Mouse (Mus musculus) megakaryocyte-erythroid progenitor cell, adult 5-6 weeks (primary cell): ENCODE data around the gene Ldhb. TPM values are rescaled to one million over a fixed set of nuclear protein-coding genes. Genes with fewer than 3 reads are reported as not detected.
"Not testable (repeated sequence)": the region's sequence is repeated elsewhere in the genome, so short reads cannot be mapped to it uniquely, and the experiment has no call there.

Experiments used
- ATAC-seq: replicated peaks from 2 replicates; pipeline ENCODE4 v1.8.0; 2016; ENCODE audit warnings: mild to moderate bottlenecking, inconsistent platforms; ENCODE audit not compliant: severe bottlenecking, poor library complexity, low FRiP score, low TSS enrichment
- total RNA-seq, 2 experiments: library from RNA; stranded (forward) in 1 of 2; stranded (reverse) in 1 of 2; fragments of 200-1000, 215-1000 nt in 1 of 2; fragments of >200 nt in 1 of 2; fragmentation: Nextera tagmentation in 1 of 2; gene quantifications; 2 replicates each; pipeline ENCODE4 v1.2.3; 2014 to 2017

The Ldhb gene
- total RNA-seq, 2 experiments from 2014 or later, result 2.1 to 6.7 TPM

DNA sequence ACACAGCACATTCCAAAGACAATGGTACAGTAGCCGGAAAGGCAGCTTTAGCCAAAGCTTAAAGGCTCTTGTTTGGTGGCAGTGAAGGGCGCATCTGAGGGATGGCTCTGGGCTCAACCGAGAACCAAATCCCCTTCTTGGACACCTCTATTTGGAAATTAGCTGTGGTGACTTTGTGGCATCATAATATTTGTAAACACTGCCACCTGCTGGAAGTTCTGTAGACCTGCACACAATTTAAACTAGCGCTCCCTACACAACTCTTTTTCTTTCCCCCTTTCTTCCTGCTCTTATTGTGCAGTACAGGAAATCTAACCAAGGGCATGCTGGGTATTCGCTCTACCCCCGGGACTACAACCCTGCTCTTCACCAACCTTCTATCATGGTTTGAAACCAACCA, 11.4 kb upstream of the Ldhb start:
- peak; percentile 61 for ATAC-seq

DNA sequence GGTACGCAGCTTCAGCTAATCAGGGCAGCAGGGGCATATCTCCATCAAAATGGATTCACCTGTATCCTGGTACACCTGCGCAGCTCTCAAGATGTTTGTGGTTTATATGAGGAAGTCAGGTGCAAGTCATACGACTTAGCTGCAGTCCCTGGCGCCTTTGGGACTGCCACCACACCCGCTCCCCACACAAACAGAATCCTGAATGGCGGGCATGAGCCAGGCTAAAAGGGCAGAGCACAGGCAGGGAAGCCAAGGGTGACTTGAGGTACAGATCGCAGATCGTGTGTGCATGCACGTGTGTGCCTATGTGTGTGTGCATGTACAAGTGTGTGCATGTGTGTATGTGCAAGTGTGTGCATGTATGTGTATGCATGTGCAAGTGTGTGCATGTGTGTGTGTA, 7.6 kb upstream of the Ldhb start:
- ATAC-seq, result not testable (repeated sequence)

DNA sequence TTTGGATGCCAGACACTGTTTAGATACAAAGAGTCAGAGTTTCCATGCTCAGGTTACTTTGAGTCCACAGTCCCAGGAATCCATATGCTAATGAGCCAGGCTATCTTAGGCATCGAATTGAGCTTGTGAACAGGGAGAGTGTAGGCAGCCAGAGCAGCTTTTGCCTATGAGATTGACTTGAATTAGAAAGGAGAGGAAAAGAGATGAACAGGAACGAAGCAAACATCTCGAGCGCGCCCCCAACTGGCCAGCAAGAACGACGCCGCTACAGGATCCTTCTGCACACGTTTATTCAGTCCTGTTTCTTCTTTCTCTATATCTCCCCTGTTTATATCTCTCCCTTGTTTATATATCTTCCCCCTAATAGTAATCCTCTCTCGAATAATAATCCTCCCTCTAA, 7.2 kb upstream of the Ldhb start:
- no peak; the same call in 1 of the 2 replicates for ATAC-seq

DNA sequence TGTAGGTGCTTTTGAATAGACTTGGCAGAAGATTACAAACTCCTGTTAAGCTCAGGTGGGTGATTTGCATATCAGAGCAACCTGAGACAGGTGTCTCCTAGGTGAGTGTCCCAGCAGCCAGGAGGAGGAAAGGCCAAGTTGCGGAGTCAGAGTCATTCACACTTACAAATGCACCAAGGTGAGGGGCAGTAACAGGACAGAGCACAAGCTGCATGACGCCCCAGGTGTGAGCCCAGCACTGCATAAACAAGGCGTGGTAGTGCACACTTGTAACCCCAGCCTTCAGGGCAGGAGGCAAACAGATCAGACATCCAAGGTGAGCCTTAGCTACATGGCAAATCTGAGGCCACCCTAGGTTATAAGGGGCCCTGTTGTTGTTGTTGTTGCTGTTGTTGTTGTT, 5.1 kb upstream of the Ldhb start:
- no peak for ATAC-seq

DNA sequence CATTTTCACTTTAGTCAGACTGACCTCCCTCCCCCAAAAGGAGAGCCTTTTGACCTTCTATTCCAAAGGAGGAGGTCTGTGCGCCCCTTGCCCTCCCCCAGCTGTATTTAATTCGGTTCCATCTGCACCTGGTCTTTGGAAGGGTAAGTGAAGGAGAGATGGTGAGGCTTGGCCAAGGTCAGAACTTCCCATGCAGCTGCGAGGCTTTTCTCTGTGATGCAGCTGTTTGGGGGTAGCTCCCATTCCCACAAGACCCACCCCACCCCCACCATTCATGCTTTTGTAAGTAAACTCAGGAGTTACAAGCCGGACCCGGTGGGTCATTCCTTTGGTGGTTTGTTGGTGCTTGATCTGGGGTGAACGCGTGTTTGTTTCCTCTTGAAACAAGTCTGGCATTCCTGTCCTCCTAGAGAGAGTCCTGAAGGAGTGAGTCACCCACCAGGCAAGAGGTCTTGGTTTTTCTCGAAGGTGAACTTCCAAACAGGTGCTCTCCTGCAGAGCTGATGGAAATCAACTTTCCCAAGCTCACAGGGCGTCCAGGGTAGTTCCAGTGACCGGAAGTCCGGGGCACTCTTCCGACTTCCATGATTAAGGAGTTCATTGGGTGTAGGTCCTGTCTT, 3.9 kb upstream of the Ldhb start:
- ATAC-seq, result no peak

DNA sequence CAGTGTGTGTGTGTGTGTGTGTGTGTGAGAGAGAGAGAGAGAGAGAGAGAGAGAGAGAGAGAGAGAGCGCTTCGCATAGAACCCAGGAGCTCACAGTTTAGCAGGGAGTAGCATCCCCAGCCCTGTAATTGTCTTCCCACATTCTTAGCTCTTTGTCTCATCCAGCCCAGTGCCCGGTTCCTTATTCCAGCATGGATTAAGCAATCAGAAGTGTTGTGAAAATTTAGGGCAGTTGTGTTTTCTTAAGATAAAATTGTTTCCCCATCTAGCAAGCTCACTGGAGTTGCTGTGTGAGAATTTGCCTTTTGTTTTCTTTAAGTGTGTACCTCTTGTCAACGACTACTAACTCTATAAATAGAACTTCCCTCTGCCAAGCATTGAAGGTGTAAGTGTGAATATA, 906 bp upstream of the Ldhb start:
- ATAC-seq, result no peak

DNA sequence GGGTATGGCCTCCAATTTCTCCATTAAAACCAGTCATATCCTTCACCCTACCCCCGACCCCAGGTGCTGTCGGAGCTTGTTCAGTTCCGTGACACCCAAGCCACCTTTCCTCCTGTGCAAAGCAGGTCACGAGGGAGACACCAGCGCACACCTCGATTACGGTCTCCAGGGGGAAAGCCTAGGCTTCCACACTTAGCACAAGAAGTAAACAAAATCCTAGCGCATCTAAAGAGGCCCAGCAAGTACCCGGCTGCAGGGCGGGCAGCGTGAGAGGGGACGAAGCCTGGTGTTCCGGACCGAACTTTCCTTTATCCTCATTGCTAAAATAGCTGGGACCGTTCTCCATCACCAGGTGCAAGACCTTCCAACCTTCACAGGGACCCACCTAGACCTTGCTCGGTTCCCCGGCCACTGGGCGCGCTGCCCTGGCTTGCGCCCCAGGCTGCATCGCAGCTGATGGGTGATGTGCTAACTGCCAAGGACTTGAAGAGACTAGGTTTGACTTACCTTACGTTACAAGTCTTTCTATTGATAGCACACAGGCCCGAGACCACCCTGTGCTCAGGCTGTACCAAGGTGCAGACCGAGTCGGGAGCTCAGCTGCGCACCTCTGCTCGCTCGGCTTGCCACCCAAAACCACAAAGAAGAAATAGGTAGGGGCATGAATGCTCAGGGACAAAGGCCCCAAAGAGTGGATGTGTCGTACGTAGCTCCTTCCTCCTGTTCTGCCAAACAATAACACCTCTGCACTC, 548 bp downstream of the Ldhb start:
- peak; percentile 15 for ATAC-seq

DNA sequence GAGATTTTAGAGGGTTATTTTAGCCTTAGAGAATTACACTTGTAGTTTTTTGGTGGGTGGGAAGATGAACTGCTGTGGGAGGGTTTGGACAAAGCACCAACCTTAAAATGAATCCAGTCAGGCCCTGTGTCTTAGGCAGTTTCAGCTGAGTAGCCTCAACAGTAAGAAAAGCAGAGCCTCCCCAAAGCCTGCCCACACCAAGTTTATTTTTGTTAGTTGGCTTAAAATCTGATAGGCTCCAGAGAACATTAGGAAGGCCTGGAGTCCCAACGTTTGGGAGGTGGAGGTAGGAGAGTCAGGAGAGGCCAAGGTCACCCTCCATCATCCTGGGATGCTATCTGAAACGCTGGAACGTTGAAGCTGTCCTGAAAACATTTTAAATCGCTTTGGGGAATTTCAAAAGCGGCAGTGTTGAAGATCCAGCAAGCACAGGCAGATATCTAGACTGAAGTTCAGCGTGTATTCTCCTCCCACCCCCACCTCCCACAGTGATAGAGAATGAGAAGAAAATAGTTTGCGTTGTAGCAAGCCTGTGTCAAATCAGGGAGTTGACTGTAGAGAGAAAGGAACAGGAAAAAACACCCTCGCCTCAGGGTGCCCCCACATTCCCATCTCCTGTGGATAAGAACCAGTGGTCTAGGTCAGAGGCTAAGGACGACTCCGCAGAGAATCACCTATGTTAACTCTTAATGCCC, 1.3 kb downstream of the Ldhb start:
- no peak for ATAC-seq

DNA sequence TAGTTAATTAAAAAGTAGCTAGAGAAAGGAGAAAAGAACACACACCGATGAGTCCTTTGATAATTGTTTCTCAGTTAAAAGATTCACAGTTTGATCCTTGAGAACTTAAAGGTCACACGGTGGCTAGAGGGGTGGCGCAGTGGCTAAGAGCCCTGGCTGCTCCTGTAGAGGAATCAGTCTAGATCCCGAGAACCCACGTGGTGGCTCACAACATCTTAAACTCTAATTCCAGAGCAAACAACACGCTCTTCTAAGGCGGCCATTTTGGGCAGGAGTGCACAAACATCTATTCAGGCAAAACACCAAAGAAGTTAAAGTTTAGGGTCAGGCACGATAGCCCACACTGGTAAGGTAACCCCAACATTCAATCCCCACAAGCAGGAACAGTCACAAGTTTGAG, 4.2 kb downstream of the Ldhb start:
- no peak for ATAC-seq

DNA sequence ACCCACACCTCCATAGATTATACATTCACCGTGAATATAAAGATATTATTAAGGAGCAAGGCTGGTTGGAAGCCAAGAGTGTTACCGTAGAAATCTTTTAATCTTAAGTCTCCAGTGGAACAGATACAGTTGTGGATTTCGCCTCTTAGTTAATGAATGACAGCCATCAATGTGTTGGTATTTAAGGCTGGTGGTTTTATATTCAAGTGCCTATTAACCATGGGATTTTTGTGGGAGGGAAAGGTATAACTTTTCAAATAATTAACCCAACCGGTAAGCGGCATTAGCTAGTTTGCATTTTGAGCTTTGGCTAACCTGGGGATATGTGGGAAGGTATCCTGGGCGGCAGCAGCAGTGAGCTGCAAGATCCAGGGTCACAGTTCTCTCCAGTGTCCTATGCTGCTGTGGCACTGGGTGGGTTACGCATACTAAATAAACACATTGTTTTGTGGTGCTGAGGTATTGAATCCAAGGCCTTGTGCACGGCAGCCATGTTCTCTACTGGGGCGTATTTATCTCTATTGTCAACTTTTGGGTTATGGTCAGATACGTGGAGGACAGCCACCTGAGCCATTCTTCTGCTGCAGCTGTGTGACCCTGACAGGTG, 5.1 kb downstream of the Ldhb start:
- ATAC-seq, result no peak

DNA sequence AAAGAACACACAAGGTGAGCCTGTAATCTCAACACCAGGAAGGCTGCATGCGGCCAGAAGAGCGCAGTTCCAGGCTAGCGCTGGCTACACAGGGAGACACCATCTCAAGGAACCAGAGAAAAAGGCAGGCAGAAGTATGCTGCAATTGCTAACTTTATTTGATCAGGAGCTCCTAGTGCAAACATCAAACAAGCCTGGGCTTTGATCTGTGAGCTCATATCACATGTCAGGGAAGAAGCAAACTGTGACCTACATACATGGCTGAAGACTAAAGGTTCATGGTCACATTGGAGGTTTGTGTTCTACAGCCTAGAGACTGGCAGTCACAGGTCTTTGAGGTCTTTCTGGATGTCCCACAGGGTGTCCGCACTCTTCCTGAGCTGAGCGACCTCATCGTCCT, 17.6 kb downstream of the Ldhb start:
- ATAC-seq, result not testable (repeated sequence)

DNA sequence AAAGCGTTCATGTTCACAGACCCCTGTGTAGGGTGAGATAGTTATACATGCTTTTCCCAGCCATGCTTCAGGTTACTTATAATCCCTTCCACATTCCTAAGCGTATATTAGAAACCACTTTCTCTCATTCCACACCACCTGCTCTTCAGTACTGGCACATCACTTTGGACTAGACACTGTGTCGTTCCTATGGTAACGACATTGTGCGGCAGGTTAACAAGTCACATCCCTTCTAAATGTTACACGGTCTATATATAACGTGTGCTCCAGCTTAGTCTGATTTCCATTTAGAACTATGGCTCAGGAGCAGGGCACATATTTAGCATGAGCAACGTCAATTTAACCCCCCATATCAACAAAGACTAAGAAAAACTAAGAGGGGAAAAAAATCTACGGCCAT, 20.1 kb downstream of the Ldhb start:
- ATAC-seq, result no peak

DNA sequence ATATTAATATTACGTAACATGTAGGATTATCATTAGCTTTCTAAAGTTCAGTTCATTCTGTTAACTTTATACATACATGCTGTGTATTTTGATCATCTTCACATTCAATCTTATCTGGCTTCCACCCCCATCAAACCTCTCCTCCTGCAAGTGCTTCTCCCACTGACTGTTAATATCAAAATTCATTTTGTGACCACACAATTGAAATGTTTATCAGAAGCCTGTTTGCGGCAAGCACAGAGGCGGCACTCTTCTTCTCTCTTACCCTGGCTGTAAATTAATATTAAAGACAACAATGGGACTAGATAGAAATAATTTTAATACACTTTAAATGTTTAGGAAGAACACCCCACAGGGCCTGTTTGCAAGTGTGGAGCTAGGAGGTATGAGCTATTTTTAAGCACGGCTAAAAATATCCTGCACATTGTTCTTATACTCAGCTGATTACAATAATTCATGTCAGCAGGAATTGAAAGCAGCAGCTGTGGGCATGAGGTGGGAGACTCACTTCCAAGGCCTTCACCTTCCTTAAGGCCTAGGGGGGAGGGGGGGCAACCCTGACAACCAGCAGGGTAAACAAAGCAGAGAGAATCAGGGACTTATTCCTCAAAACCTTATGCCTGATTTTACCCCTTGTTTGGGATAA, 22.2 kb downstream of the Ldhb start:
- ATAC-seq, result peak; percentile 64

DNA sequence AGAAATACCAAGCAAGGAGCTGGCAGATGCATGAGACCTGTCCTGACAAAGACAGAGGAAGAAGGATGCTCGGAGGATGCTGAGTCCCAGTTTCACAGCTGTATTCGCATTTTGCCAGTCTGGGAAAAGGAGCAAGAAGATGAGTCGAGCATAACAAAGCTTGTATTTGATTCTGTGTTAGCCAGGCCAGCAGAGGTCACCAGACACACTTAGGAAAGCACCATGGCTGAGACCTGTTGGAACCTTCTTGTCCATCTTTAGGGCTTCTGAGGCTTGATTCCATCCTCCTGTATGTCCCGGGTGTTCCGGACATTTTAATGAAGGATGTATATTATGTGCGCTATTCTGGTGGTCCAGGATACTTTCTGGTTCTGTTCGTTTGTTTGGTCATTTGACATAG, 30.5 kb downstream of the Ldhb start:
- ATAC-seq, result 0 out of 2 replicates have a peak, but pooled peaks have one; percentile 59

DNA sequence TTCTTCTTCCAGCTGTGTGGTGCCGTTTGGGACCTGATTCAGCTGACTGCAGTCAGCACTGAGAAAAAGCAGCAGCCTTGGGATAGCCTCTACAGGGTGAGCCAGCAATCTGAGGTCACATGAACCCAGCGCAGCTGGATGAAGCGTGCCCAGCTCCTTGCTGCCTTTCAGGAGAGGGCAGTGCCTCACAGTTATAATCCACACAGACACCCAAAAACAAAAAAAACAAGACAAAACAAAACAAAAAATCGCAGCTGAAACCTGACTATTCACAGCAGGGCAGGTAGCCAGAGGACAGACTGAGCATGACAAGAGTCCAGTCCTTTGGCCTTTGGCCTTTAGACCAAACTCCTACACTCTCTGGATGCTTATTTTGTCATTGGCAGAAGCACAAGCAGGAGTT, 35.0 kb downstream of the Ldhb start, which contains the start of gene Gys2:
Gene Gys2 (minus strand): TSS at position 309 of the 403 bp plus-strand sequence.
- ATAC-seq, result no peak

DNA sequence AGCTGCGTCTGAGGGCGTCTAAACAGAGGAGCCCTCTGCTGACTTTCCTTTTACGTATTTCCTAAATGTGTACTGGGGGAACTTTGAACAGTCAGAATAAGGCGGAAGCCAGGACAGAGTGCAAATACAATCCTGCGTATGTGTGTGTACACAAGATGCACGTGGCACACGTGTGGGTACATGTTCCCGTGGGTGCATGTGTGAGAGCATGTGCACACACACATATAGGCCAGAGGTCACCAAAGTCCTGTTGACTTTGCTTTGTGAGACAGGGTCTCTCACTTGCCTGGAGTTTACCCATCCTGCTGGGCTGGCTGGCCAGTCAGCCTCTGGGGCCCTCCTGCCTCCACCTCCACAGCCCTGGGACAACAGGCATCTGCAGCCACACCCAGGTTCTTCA, 36.6 kb downstream of the Ldhb start:
- no peak for ATAC-seq

DNA sequence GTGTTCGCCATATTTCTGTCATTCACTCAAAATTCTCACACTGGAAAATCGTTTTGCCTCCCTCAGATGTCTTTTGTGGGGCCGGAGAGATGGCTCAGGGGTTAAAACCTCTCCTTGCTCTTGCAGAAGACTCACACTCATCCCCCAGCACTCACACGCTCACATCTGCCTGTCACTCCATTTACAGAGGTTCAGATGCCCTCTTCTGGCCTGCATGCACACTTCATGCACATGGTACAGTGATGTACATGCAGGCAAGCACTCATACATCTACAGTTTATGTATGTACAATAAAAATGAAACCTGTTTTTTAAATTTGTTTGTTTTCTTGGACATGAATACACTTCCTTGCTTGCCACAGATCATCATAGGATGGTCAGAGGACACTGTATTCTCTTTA, 38.2 kb downstream of the Ldhb start:
- peak; percentile 87 for ATAC-seq

DNA sequence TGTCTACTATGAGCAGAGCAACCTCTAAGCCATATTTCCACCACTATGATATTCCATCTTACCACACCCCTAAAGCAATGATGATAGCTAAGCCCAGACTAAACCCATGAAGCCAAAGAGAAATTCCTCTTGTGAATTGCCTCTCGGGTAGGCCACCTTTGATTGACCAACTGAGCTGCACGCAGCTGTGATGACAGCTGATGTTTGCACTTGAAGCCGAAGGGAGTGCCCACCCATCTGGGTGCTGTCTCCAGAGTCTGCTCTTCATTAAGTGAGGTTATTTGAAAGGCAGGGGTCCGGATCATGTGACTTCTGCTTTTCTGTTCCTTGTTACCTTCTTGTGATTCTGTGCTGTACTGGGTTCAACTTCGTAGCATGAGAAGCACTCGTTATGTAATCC, 45.6 kb downstream of the Ldhb start:
- ATAC-seq, result no peak

DNA sequence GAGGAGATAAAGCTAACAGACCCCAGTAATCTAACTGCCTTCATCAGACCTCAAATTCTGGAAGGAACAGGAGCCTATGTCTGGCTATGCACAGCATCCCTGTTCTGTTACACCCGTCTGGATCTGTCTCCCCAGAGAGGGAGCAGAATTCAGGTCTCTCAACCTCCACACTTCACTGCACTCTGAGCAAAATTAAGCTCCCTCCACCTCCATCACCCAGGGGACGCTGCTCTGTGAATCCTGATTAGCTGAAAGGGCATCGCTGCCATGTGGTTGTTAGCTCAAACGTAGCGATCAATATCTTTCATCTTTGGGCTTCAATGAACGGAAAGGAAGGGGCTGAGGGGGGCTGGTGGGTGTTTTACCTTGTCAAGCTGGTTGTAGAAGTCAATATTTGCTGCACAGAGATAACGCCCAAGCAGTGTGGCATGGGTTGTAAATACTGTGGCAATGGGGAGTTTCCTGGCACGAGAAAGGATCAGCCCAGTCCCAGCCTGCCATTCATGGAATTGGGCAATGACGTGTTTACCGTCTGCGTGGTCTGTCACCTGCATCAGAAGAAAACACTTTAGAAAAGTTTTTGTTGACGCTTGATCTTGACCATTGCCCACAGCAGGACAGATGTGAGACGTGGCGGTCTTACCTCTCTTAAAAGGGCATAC, 48.6 kb downstream of the Ldhb start:
- ATAC-seq, result no peak
